Mouse (Mus musculus) left cerebral cortex, postnatal 36 days (tissue): Measurements from ENCODE around the gene Ap1b1. TPM values are rescaled to one million over a fixed set of nuclear protein-coding genes. Genes with fewer than 3 reads are reported as not detected.

Experiments
- DNase-seq, 2 experiments: peaks; one replicate each; pipeline ENCODE4 v3.0.0; 2021 to 2022; ENCODE audit warnings: low spot score in 2 of 2, mixed read lengths in 1 of 2
- intact Hi-C: fragments of 180-260 bp; cut with DNase I; formaldehyde crosslinking; loops from one replicate; pipeline ENCODE4 v1.15.1; 2025
- total RNA-seq, 2 experiments: library from RNA; stranded (reverse); gene quantifications; 2 replicates each; pipeline ENCODE4 v1.2.3; 2021

The Ap1b1 gene
- total RNA-seq, 2 experiments from 2014 or later: 145 to 153 TPM

DNA sequence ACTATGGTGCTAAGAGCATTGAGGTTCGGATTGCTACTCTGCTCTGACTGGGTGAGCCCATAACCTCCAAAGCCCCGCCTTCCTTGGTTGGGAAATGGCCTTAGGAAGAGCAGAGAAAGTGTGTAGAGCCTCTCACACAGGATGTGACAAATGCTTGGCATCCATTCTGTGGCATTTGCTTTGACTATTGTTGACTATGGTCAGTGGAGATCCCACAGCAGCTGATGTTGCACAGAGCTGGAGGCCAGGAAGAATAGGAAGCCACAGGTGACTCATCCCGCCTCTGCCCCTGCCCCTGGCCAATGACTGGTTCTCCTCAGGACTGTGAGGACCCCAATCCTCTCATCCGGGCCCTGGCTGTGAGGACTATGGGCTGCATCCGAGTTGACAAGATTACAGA, 29.7 kb downstream of the Ap1b1 start:
- no peak for DNase-seq
- intact Hi-C loops: no loop called here

GRCm38 (mm10) chr11:5017506-5017905, 30.9 kb downstream of the Ap1b1 start:
- intact Hi-C loops: no loop called here
- DNase-seq: no peak

DNA sequence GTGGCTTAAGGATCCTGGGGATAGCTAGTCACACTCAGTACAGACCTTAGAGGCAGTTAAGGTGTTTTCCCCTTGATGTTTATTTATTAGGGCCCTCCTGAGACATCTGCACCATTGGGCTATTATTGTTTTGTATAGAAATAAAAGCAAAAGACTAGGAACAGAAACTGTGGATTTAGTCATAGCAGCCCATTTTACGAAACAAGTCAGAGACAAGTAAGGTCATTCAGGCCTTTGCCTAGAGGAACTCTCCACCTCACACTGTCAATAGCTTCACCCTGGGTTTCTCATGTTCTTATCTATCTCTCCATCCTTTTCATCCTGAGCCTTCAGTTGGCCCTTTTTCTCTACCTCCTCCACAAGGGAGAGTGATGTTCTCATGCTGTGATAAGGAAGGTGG, 38.5 kb downstream of the Ap1b1 start:
- intact Hi-C loops: no loop called here
- no peak for DNase-seq

DNA sequence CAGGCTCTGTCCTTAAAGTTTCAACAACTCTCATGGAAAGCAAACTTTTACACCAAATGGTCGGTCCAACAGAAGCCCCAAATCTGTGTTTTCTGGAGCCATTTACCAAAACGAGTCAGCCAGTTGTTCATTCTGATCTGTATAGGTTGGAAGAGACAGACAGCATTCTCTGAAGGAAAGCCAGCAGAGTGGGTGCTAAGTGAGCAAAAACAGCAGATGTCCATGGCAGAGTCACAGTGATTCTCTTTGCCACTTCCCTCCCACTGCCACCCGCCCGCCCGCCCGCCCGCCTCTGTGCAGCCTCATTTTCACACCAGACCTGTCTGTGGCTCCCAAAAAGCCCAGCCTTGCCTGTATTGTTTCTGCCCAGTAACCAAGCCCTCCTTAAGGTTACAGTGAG, 41.6 kb downstream of the Ap1b1 start:
- DNase-seq: peak; percentile 67 to 69
- intact Hi-C loops: no loop called here

DNA sequence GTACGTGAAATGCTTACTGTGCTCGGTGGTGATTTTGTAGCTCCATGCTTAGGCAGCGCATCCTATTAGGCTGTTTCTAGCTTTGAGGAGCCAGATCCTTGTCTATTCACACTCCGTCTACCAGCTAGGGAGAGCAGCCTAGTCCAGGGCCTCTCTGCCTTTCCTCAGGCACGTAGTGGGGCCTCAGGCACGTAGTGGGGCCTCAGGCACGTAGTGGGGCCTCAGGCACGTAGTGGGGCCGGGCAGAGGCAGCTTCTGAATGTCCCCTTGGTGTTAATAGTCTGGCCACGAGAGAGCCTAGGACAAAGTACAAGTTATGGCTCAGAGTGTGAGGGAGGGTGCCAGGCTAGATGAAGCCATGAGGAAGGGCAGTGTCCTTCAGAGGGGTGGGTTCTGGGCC, 46.1 kb downstream of the Ap1b1 start:
- intact Hi-C loops: no loop called here
- DNase-seq: no peak

DNA sequence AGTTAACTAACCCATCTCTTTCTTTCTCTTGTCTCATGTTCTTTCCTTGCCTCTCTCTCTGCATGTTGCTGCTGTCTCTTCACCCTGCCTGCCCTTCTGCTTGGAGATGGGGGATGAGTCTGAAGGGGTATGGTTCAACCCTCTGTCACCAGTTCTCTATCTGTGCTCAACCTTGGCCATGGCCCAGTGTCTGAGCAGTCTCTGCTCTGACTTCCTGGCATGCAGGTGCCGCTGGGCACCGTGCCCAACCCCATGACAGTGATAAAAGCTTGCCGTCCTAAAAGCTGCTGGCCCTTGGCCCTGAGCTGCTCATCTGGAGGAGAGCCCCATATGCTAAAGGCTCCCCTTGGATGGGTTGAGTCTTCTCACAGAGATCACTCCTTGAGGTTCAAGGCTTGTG, 46.5 kb downstream of the Ap1b1 start:
- no peak for DNase-seq
- intact Hi-C loops: no loop called here

GRCm38 (mm10) chr11:5035421-5035820, 48.8 kb downstream of the Ap1b1 start:
- DNase-seq: peak; percentile 79 to 84
- intact Hi-C loops: no loop called here

DNA sequence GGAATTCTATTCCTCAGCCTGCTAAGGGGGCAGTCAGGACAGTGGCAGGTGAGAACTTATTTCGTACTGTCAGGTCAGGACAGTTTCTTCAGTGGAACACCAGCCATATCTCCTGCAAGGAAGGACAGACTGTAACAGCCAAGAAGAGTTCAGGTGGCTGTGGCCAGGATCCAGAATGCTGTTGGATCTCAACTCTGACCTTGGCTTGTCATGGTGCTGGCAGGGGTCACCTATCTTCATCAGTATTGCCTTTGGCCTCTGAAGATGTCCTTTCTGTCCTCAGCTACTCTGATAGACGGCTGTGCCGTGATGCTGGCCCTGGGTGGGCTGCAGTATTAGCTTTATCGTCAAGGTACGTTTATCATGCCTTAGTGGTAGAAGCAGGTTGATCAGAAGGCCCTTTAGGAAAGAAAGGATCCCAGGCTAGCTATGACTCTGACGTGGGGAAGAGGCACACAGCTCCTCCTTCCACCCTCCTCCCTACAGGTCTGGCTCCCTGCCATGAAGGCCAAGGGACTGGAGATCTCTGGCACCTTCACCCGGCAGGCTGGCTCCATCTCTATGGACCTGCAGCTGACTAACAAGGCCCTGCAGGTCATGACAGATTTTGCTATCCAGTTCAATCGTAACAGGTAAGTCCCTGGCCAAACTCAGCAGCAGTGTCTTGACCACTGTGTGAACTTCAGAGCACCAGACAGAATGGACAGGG, 50.7 kb downstream of the Ap1b1 start:
- intact Hi-C loops: no loop called here
- DNase-seq: no peak

DNA sequence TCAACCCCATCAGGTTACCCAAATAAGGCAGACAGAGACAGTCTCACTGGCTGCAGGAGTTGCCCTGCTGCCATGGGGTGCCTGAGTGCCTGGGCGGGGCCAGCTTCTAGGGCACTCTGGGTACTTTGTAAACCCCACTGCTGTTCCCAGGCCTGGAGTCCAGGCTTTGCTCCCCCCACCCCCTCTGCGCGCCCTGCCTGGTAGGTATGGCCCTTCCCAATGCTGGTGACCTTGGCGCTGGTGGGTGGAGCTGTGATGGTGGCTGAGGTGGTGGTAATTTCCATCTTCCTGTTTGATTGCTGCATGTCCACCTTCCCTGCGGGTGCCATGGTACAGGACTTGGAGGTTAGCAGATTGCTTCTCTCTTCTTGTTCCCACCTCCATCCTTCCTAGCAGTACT, 54.0 kb downstream of the Ap1b1 start:
- intact Hi-C loops: loop anchor here (2.0 kb wide), 1 partner anchor 20 kb away; no protein-coding TSS in a partner anchor
- DNase-seq: no peak

- DNase-seq: peak; percentile 76 to 78
- intact Hi-C loops: loop anchor here (2.0 kb wide), 1 partner anchor 20 kb away; no protein-coding TSS in a partner anchor
Measured at GRCm38 (mm10) chr11:5041144-5041780, 54.6 kb downstream of the Ap1b1 start.

DNA sequence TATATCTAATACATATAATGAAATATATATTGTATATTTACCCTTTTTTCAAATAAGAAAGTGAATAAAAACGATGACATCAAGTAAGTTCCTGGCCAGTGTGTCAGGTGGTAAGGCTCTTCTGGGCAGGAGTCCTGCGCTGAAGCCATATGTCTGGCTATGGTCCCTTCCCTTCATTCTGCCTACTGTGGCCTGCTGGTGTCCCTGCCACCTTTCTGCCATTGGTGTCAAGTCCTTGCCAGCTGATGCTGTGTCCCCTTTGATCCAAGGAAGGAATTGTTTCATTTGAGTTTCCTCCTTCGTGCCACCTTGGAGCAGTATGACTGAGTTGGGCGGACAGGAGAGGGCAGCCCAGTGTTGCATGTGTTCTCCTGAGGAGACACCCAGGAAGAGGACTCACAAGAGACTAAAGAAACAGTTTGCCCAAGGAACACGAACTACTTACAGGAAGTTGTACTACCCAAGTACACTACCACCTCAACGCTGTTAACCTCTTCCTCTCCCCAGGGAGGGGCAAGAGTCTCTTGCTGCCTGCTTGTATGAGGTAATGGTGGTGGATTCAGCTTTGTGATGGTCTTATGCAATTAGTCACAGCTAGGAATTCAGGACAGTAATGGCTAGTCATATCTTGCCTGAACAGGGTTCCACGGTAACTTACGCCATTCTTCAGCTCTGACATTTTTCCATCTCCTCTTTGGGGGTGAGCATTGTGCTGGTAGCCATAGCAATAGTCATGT, 56.2 kb downstream of the Ap1b1 start:
- DNase-seq: no peak
- intact Hi-C loops: no loop called here

- DNase-seq: peak; percentile 54 to 58
Measured at GRCm38 (mm10) chr11:5046321-5046926, 59.8 kb downstream of the Ap1b1 start.

GRCm38 (mm10) chr11:5051629-5052028, 65.0 kb downstream of the Ap1b1 start:
- DNase-seq: no peak
- intact Hi-C loops: no loop called here

More at GRCm38 (mm10) chr11:5046321-5046926, 59.8 kb downstream of the Ap1b1 start:
- intact Hi-C loops: no loop called here

DNA sequence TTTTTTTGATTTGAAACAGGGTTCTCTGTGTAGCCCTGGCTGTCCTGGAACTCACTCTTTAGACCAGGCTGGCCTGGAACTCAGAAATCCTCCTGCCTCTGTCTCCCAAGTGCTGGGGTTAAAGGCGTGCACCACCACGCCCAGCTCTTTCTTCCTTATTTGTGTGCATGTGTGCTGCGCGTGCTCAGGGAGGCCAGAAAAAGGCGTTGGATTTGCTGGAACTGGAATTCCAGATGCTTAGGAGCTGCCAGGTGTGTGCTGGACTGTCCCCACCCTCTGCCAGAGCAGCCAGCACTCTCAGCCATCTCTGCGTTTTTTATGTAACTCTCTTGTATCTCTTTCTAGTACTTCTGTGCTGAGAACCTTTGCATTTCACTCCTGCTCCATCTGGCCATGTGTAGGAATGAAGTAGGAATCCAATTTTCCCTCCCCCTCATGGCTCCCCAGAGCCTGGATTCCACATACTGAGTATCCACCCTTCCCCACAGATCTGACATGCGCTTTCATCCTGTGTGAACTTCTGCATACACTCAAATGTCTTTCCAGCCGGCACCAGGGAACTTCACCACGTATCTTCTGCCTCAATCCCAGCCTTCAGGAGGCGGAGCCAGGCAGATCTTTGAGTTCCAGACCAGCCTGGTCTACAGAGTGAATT, 65.7 kb downstream of the Ap1b1 start:
- DNase-seq: peak; percentile 62 to 78
- intact Hi-C loops: no loop called here

DNA sequence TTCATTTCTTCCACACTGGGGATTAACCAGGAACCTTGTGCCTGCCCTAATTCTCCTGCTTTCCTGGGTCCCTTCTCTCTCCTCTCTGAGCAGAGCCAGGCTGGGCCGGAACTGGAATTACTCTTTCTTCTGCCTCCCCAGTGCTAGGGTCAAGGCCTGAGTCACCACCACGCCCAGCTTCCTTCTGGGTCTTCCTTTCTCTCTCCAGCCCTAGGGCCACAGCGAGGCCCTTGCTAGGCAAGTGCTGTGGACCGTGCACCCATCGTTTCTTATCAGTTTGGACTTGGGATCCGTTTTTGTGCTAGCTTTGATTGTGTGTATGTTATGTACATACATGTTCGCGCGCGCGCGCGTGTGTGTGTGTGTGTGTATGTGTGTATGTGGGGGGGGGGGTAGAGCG, 67.5 kb downstream of the Ap1b1 start:
- intact Hi-C loops: no loop called here
- DNase-seq: no peak

GRCm38 (mm10) chr11:5054874-5055273, 68.2 kb downstream of the Ap1b1 start:
- DNase-seq: no peak
- intact Hi-C loops: no loop called here

GRCm38 (mm10) chr11:5055945-5056938, 69.6 kb downstream of the Ap1b1 start:
- intact Hi-C loops: no loop called here
- no peak for DNase-seq

- intact Hi-C loops: no loop called here
- no peak for DNase-seq
Measured at GRCm38 (mm10) chr11:5057064-5057463, 70.4 kb downstream of the Ap1b1 start.

DNA sequence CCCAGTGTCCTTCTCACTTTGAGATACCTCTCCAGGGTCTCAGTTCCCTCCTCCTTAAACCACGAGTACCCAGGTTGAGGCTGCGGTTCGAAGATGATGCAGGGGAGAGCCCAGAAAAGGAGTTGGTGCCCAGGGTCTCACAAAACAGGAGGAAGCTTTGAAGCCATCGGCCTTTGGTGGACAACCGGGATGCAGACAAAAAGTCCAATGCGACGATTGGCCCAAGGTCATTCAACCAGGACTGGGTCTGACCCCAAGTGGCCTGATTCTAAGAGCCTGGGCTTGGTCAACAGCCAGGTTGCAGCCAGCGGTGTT, 70.9 kb downstream of the Ap1b1 start:
- intact Hi-C loops: no loop called here
- no peak for DNase-seq
